Mouse (Mus musculus) small intestine, adult 2 months (tissue): ENCODE measurements at regions not wholly inside any gene's neighbourhood (a gene's known extent, or its start where the extent isn't known, plus 50 kb on each side); places are given as distances from the start of the nearest gene placed in this dataset.

Experiments used
- H3K27ac ChIP-seq: fragments of 200-500 bp; 2 replicates; pipeline ENCODE4 v1.5.1; 2012; ENCODE audit warnings: low read depth, low read length, control low read depth, inconsistent platforms; ENCODE audit not compliant: insufficient read depth
- H3K27me3 ChIP-seq: fragments of 200-500 bp; 2 replicates; pipeline ENCODE4 v1.6.1; 2012; ENCODE audit warnings: mild to moderate bottlenecking, moderate library complexity, low read length, inconsistent platforms; ENCODE audit not compliant: control insufficient read depth, insufficient read depth
- H3K36me3 ChIP-seq: fragments of 200-500 bp; 2 replicates; pipeline ENCODE4 v1.6.1; 2012; ENCODE audit warnings: mild to moderate bottlenecking, low read length, control low read depth, inconsistent platforms; ENCODE audit not compliant: control insufficient read depth, insufficient read depth
- H3K4me1 ChIP-seq: fragments of 200-500 bp; 2 replicates; pipeline ENCODE4 v1.6.1; 2012; ENCODE audit warnings: low read length, inconsistent platforms, mixed read lengths; ENCODE audit not compliant: control insufficient read depth, insufficient read depth, insufficient read length
- H3K4me3 ChIP-seq: fragments of 200-500 bp; 2 replicates; pipeline ENCODE4 v1.5.1; 2012; ENCODE audit warnings: low read depth, mild to moderate bottlenecking, control low read depth, inconsistent platforms, low read length, moderate library complexity
- CTCF ChIP-seq: fragments of 200-500 bp; IDR thresholded peaks from 2 replicates; pipeline ENCODE4 v1.5.1; 2012; ENCODE audit warnings: low read depth, mild to moderate bottlenecking, control low read depth, inconsistent platforms, low read length, moderate library complexity, mixed read lengths; ENCODE audit not compliant: insufficient replicate concordance, insufficient read length; ENCODE audit errors: extremely low read depth
- POLR2A ChIP-seq: fragments of 200-500 bp; IDR thresholded peaks from 2 replicates; pipeline ENCODE4 v1.6.1; 2012; ENCODE audit warnings: low read depth, mild to moderate bottlenecking, control low read depth, inconsistent platforms, low read length, moderate library complexity
- WGBS: fragments of 180-500 bp; shearing (Covaris S2); methylation state at CpG from one replicate; pipeline ENCODE4 v1.1.7; 2018; 5-methylcytosine and 5-hydroxymethylcytosine counted together

DNA sequence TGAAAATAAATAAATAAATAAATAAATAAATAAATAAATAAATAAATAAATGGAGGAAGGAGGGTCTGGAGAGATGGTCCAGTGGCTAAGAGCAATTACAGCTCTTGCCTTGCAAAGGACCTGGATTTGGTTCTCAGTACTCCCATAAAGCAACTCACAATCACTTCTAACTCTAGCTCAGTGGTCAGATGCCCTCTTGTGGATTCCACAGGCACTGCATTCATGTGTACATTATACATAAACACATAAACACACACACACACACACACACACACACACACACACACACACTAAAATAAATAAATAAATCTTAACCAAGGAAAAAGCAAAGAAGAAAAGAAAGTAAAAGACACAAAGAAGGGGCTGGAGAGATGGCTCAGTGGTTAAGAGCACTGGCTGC is 74.2 kb upstream of the Dhx40 start:
- no peak for TF ChIP-seq CTCF
- TF ChIP-seq POLR2A, result no peak
- Histone ChIP-seq H3K27me3 (no peaks in the 10 kb centered on the region), H3K27ac (no peak overlapping the region), H3K4me3 (no peak overlapping the region), H3K36me3 (no peaks in the 10 kb centered on the region), H3K4me1 (no peaks in the 10 kb centered on the region)

DNA sequence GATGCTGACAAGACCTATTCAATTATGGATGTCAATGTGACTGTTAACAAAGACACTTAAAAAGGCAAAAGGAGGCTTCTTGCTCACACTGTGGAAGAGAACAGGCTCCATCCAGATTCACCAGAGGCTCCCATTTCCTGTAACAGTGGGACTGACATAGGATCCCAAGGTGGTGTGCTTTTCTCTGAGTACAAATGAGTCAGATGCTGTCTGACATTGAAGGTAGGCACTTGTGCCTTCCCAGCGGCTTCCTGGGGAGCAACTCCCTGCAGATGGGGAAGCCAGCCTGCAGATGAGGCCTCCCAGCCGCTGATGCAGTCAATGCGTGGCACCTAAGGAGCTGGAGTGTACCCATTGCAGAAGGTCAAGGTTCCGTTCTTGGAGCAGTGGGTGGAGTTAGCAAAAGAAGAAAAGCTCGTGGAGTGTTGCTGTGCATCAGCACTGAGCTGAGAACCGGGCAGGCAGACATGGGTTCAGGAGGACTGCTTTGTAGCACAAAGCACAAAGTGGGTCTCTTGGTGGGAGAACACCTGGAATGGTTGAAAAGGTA is 71.9 kb upstream of the Dhx40 start:
- TF ChIP-seq POLR2A (no peak), CTCF (no peak)
- Histone ChIP-seq H3K36me3 (no peaks in the 10 kb centered on the region), H3K4me3 (no peak overlapping the region), H3K27me3 (no peaks in the 10 kb centered on the region), H3K4me1 (no peaks in the 10 kb centered on the region), H3K27ac (no peak overlapping the region)
- WGBS, result 71% methylated on average over 6 of the region's 6 CpGs

DNA sequence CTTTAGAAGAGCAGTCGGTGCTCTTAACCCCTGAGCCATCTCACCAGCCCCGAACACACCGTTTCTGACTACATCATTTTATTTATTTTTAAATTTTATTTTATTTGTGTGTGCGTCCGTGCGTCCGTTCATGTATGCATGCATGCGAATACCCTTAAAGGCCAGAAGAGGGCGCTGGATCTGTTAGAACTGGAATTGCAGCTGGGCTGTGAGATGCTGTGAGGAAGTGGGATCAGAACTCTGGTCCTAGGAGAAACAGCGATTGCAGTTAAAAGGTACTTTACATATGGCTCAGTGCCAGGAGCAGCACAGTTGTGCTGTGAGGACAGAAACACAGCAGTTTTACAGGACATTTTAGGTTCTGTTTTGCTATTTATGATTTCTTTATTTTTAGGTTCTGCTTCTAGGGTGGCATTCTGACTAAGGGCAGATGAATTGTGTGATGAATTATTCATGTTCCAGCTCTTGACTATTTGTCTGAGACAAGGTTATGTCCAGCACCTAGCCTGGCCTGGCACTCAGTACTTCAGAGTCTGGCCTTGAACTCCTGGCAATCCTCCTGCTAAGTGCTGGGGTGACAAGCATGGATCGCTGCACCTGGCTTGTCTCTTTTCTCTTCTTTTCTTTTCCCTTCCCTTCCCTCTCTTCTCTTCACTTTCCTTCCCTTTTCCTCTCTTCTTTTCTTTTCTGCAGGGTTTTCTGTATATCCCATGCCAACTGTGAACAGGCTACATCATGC is 71.0 kb upstream of the Dhx40 start:
- H3K4me1 ChIP-seq, result no peaks in the 10 kb centered on the region
- no peaks in the 10 kb centered on the region for H3K27me3 ChIP-seq
- H3K27ac ChIP-seq, result no peak overlapping the region
- WGBS, result 84% methylated on average over 11 of the region's 11 CpGs
- no peak overlapping the region for H3K4me3 ChIP-seq
- peak; percentile 20; the same call in 1 of the 2 replicates for TF ChIP-seq CTCF
- no peak for TF ChIP-seq POLR2A
- no peaks in the 10 kb centered on the region for H3K36me3 ChIP-seq

DNA sequence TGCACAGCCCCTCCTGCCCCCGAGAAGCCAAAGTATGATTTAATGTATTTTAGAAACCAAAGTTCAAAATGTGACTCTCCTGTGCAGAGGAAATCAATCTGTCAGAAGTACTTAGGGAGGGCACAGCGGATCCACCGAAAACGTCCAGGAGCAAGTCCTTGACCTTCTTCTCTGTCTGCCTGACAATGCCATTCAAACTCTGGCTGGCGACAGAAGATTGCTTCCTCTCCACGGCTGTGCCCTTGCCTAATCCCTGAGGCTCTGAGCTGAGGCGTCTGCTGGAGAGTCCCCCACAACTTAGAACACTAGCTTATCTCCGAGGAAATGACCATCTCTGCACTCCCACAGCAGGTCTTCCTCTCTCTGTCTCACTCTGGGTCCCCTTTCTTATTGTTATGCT is 69.0 kb upstream of the Dhx40 start:
- Histone ChIP-seq H3K36me3 (no peaks in the 10 kb centered on the region), H3K4me3 (no peak overlapping the region), H3K27me3 (no peaks in the 10 kb centered on the region), H3K4me1 (no peaks in the 10 kb centered on the region), H3K27ac (no peak overlapping the region)
- no peak for TF ChIP-seq POLR2A
- TF ChIP-seq CTCF, result no peak
- 69% methylated on average over 8 of the region's 8 CpGs for WGBS

DNA sequence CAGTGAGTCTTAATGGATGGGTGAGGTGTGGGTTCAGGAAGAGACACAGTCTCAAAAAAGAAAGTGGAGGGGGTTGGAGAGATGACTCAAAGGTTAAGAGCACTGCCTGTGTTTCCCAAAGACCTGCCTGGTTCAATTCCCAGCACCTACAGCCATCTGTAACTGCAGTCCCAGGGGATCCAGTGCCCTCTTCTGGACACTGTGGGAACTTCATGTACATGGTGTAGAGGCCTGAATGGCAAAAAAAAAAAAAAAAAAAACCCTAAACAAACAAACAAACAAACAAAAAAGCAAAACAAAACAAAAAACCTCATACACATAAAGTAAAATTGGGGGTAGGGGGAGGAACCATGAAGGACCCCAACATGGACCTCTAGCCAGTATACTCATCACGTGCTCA is 68.2 kb upstream of the Dhx40 start:
- Histone ChIP-seq H3K4me1 (no peaks in the 10 kb centered on the region), H3K27ac (no peak overlapping the region), H3K36me3 (no peaks in the 10 kb centered on the region), H3K27me3 (no peaks in the 10 kb centered on the region), H3K4me3 (no peak overlapping the region)
- 97% methylated on average over 1 of the region's 1 CpGs for WGBS
- TF ChIP-seq POLR2A, result no peak
- 0 out of 2 replicates have a peak, but pooled peaks have one; percentile 14 for TF ChIP-seq CTCF

DNA sequence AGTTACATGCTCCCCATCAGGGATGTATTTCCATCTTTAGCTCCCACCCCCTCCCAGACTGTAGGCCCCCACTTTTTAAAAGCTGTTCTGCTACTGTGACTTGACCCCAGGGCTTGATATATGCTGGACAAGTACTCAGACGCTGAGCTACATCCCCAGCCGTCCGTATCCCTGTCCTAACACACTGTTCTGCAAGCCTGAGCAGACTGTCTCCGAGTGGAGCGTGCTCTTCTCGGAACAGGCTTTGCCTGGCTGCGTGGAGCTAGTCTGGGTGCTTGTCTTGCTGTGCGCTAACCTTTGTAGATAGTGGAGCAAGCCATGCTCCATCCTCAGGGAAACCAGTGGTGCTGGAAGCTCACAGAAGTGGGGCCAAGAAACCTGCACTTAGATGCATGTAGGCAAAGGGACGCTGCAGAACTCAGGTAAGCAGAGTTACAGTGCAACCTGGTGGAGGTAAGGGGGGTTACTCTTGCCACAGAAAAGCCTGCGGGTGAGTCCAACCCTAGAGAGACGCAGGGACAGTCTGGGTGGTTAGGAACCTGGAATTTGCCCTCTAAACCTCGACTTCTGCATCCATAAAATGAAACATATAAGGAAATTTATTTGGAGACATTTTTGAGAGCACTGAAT is 67.2 kb upstream of the Dhx40 start:
- H3K27ac ChIP-seq, result no peak overlapping the region
- TF ChIP-seq POLR2A (no peak), CTCF (peak; percentile 36; the same call in 1 of the 2 replicates)
- WGBS, result 51% methylated on average over 12 of the region's 12 CpGs

DNA sequence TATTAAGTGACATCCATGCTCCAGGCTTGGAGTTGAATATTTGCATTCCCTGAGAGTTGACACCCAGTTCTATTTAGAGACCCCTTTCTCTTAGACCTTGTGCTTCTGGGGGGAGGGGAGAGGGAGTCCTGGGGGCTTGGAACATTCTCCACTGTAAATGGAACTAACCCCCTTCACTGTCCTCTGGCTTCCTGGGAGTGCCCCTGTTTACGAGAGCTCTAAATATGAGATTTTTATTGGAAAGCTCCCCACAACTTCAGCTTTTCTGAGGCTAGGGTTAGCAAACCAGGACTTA is 65.8 kb upstream of the Dhx40 start:
- TF ChIP-seq CTCF (no peak), POLR2A (no peak)

More for the DNA sequence above, 67.2 kb upstream of the Dhx40 start:
- Histone ChIP-seq H3K27me3 (no peaks in the 10 kb centered on the region), H3K36me3 (no peaks in the 10 kb centered on the region), H3K4me3 (no peak overlapping the region), H3K4me1 (no peaks in the 10 kb centered on the region)

More for the DNA sequence above, 65.8 kb upstream of the Dhx40 start:
- WGBS, result 85% methylated on average over 1 of the region's 1 CpGs
- no peak overlapping the region for H3K27ac ChIP-seq
- H3K4me3 ChIP-seq, result no peak overlapping the region
- no peaks in the 10 kb centered on the region for H3K27me3 ChIP-seq
- H3K4me1 ChIP-seq, result no peaks in the 10 kb centered on the region
- no peaks in the 10 kb centered on the region for H3K36me3 ChIP-seq
